25 mouse cellular contexts compared by ENCODE assay signal in the genomic region with DNA sequence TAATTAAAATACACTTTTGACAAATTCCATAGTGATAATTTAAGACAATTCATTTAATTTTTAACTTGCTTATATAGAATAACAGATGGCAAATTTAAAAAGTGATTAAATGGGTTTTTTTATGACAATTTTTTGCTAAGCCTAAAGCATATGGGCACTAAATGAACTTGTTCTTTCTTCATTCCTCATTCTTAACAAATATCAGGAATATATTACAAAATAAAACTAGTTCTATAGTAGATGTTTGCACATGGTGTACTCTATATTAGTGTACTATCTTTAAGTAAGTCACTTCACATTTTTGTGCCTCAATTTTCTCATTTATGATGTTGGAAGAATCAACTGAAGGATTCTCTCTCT.
"Had no signal": no experiment of that assay in that cellular context is flagged by ENCODE, and none has a peak within 500 bp of the region (broad histone marks: within the 10 kb centered on the region; RNA-seq: fewer than 3 reads in every experiment).

No protein-coding gene starts in this region.

- ATAC-seq: intestine, embryonic 16.5 days; liver, embryonic 12.5 days had no signal

- H3K36me3 ChIP-seq: heart, embryonic 13.5 days; heart, embryonic 15.5 days; hindbrain, embryonic 13.5 days; hindbrain, embryonic 15.5 days; kidney, embryonic 15.5 days; limb, embryonic 13.5 days; limb, embryonic 15.5 days; liver, embryonic 12.5 days had no signal

- H3K27me3 ChIP-seq: heart, embryonic 13.5 days; heart, embryonic 15.5 days; hindbrain, embryonic 13.5 days; hindbrain, embryonic 15.5 days; kidney, embryonic 15.5 days; limb, embryonic 13.5 days; limb, embryonic 15.5 days; liver, embryonic 12.5 days had no signal

- H3K9me3 ChIP-seq: heart, embryonic 13.5 days; heart, embryonic 15.5 days; hindbrain, embryonic 13.5 days; hindbrain, embryonic 15.5 days; kidney, embryonic 15.5 days; limb, embryonic 13.5 days; limb, embryonic 15.5 days; liver, embryonic 12.5 days had no signal

- H3K4me2 ChIP-seq: heart, embryonic 11.5 days; heart, embryonic 13.5 days; heart, embryonic 15.5 days; hindbrain, embryonic 13.5 days; hindbrain, embryonic 15.5 days; kidney, embryonic 15.5 days; limb, embryonic 13.5 days; limb, embryonic 15.5 days; liver, embryonic 12.5 days had no signal

- DNase-seq: gastrocnemius, adult 2 months; gastrocnemius, postnatal 10 days; gastrocnemius, postnatal 25 days; heart, adult 11 months; heart, adult 2 months; heart, postnatal 14 days; heart, postnatal 36 days; kidney, adult 11 months; kidney, adult 2 months; kidney, adult 9 months; kidney, postnatal 14 days; kidney, postnatal 36 days had no signal

- H3K4me3 ChIP-seq: gastrocnemius, adult 2 months; heart, adult 2 months; heart, embryonic 13.5 days; heart, embryonic 15.5 days; hindbrain, embryonic 13.5 days; hindbrain, embryonic 15.5 days; kidney, embryonic 15.5 days; limb, embryonic 13.5 days; limb, embryonic 15.5 days; liver, embryonic 12.5 days had no signal

- H3K4me1 ChIP-seq: heart, embryonic 13.5 days; heart, embryonic 15.5 days; hindbrain, embryonic 13.5 days; hindbrain, embryonic 15.5 days; kidney, embryonic 15.5 days; limb, embryonic 13.5 days; limb, embryonic 15.5 days; liver, embryonic 12.5 days had no signal

- H3K27ac ChIP-seq: gastrocnemius, adult 2 months; heart, adult 2 months; heart, embryonic 13.5 days; heart, embryonic 15.5 days; hindbrain, embryonic 13.5 days; hindbrain, embryonic 15.5 days; hindbrain, postnatal 0 days; kidney, embryonic 15.5 days; kidney, postnatal 0 days; limb, embryonic 13.5 days; limb, embryonic 15.5 days; liver, embryonic 12.5 days; liver, embryonic 14.5 days had no signal

- H3K9ac ChIP-seq: heart, embryonic 13.5 days; heart, embryonic 15.5 days; hindbrain, embryonic 13.5 days; hindbrain, embryonic 15.5 days; kidney, embryonic 15.5 days; limb, embryonic 13.5 days; limb, embryonic 15.5 days; liver, embryonic 12.5 days; liver, embryonic 14.5 days had no signal
